11 mouse cellular contexts compared by ENCODE assay signal in the genomic region with DNA sequence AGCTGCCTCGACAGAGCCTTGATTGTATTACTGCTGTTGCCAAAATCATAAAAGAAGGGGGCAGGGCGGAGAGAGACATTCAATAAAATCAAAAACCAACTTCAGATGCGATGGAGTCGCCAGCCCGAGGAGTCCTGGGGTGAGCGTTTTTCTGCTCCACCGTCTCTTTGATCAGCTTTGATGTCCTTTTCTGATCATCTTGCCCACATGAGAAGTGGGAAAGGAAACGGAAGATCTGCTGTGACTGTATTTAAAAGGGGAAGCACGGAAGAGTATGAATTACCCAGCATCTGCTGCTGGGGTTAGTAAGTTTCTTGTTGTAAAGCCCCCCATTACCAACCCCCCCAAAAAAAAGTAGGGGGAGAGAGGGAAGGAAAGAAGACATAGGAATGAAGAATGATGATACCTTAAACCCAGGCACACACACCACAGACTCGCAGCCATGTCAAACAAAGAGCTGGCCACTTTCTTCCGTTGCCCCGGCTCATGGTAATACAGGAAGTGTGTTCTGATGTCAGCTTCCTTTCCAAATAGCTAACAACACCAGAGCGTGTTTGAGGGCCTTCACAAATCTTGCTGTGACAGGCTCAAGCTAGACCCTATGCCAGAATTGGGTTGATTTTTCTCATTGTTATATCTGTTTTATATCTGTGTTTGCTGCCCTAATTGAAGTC.
DNase-seq lines count a peak whose midpoint lies in the region; ATAC-seq lines count a peak whose summit lies in the region.
"Had no signal": no experiment of that assay in that cellular context is flagged by ENCODE, and none has a peak within 500 bp of the region (broad histone marks: within the 10 kb centered on the region; RNA-seq: fewer than 3 reads in every experiment).

No protein-coding gene starts in this region.

- no peaks in the 10 kb centered on the region for H3K27me3 ChIP-seq in kidney, embryonic 14.5 days (ENCODE audit: control insufficient read depth, insufficient read depth, low read length)
- H3K27me3 ChIP-seq: stomach, embryonic 15.5 days had no signal

- no peak overlapping the region for H3K4me3 ChIP-seq in kidney, embryonic 14.5 days (ENCODE audit: low read length)
- H3K4me3 ChIP-seq: myocyte; stomach, embryonic 15.5 days had no signal

- no peak for ATAC-seq in kidney, embryonic 14.5 days (ENCODE audit: low FRiP score, low TSS enrichment)

- H3K9ac ChIP-seq in kidney, embryonic 14.5 days (ENCODE audit: low read depth, low read length), result no peak overlapping the region
- H3K9ac ChIP-seq: stomach, embryonic 15.5 days had no signal

- DNase-seq in kidney, postnatal 4 days, result no peak
- DNase-seq in T-cell, adult 2 months (ENCODE audit: low spot score), result peak; percentile 32
- peak; percentile 4 for DNase-seq in induced T-regulatory cell, adult 2 months (ENCODE audit: low read depth)
- DNase-seq in naive thymus-derived CD4-positive, alpha-beta T cell, adult 2 months (ENCODE audit: low read depth), result peak; percentile 65
- DNase-seq in left cerebral cortex, adult 11 months (ENCODE audit: low spot score), result no peak
- no peak for DNase-seq in cerebellum, postnatal 25 days
- DNase-seq in adrenal gland, adult 8-10 months, result no peak
- DNase-seq: kidney, postnatal 25 days had no signal

- peak overlapping the region; percentile 15 for H3K4me2 ChIP-seq in kidney, embryonic 14.5 days (replicated peaks; ENCODE audit: low read depth, low read length)
- H3K4me2 ChIP-seq: stomach, embryonic 15.5 days had no signal

- H3K9me3 ChIP-seq in kidney, embryonic 14.5 days (ENCODE audit: control insufficient read depth, low read length), result no peaks in the 10 kb centered on the region; the same call in 1 of the 2 replicates
- H3K9me3 ChIP-seq: stomach, embryonic 15.5 days had no signal

- H3K4me1 ChIP-seq in kidney, embryonic 14.5 days (ENCODE audit: control insufficient read depth, insufficient read depth, low read length), result no peaks in the 10 kb centered on the region

- 12% methylated on average over 13 of the region's 13 CpGs for WGBS in kidney, embryonic 14.5 days

- no peaks in the 10 kb centered on the region for H3K36me3 ChIP-seq in kidney, embryonic 14.5 days (ENCODE audit: control insufficient read depth, insufficient read depth, low read length)
- H3K36me3 ChIP-seq: stomach, embryonic 15.5 days had no signal

- no peak overlapping the region for H3K27ac ChIP-seq in kidney, embryonic 14.5 days (ENCODE audit: low read depth, low read length)
- H3K27ac ChIP-seq: stomach, embryonic 15.5 days had no signal

Comparison
In these comparisons a context has a peak if more than half of its experiments do, and no peak if none do; other contexts are left out.
1. DNase-seq: peak in T-cell, adult 2 months (single experiment), induced T-regulatory cell, adult 2 months (single experiment) and naive thymus-derived CD4-positive, alpha-beta T cell, adult 2 months (single experiment); none in kidney, postnatal 4 days (0 of 2), left cerebral cortex, adult 11 months (single experiment), cerebellum, postnatal 25 days (0 of 2) and adrenal gland, adult 8-10 months (single experiment).